Mouse (Mus musculus) embryonic fibroblast, embryonic 13.5 days (primary cell): ENCODE measurements at regions not wholly inside any gene's neighbourhood (a gene's known extent, or its start where the extent isn't known, plus 50 kb on each side); places are given as distances from the start of the nearest gene placed in this dataset.

ENCODE experiments used
- CTCF ChIP-seq: IDR thresholded peaks from 2 replicates; pipeline ENCODE4 v1.5.1; 2011; ENCODE audit warnings: mild to moderate bottlenecking, control low read depth, low read length, moderate library complexity, borderline replicate concordance; ENCODE audit not compliant: insufficient read depth
- POLR2A ChIP-seq: IDR thresholded peaks from 2 replicates; pipeline ENCODE4 v1.6.1; 2011; ENCODE audit warnings: low read depth, mild to moderate bottlenecking, control low read depth, low read length, moderate library complexity

DNA sequence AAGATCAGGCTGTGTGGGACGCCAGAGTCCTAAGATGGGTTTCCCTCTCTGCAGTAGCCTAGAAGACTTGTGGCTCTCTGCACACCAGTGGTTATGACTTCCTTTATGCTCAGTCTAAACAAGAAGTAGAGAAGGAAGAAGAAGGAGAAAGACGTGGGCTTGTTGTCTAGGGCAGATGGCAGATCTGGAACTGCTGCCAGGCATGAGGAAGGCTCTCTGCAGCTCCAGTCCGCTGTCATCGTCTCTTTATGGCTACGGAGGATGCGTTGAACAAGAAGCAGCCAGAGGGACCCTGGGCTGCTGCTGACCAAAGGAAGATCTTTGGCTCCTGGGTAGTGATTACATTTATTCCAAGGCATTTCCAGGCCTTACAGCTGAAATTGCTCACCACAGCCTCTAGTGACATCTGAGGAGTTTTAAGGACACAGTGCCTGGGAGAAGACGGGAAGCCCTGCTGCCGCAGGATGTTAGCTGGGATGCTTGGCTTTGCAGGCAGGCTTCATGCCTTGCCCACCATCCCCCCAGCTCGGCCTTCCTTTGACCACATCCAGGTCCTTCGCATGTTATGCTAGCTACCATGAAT is 229.6 kb upstream of the Dio3 start:
- TF ChIP-seq CTCF (no peak), POLR2A (no peak)
